Mouse (Mus musculus): Measurements from ENCODE around the gene Opcml.

Gene Opcml

GRCm38 (mm10) chr9:28011483-28011882, 220.9 kb downstream of the Opcml start:
- no peak for DNase-seq (ENCODE audit: low read depth)

DNA sequence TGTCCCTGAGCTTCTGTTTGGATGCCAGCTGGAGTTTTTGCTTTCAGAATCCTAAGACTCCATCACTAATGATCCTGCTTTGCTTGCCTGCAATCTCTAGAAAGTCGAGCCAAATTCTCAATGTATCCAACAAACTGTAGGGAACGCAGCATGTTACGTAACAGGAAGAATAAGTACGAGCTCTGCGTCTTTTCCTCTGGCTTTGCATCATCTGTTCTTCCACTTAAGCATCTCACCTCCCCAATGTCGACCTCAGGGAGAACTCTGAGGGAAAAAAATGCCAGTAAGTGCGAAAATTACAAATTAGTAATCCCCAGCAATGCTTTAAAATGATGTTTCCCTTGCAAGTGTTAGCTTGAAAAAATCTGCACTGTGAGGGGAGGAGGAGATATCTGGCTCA, 222.1 kb downstream of the Opcml start:
- no peak for DNase-seq (ENCODE audit: low read depth)

GRCm38 (mm10) chr9:28013192-28013591, 222.6 kb downstream of the Opcml start:
- no peak for DNase-seq (ENCODE audit: low read depth)

DNA sequence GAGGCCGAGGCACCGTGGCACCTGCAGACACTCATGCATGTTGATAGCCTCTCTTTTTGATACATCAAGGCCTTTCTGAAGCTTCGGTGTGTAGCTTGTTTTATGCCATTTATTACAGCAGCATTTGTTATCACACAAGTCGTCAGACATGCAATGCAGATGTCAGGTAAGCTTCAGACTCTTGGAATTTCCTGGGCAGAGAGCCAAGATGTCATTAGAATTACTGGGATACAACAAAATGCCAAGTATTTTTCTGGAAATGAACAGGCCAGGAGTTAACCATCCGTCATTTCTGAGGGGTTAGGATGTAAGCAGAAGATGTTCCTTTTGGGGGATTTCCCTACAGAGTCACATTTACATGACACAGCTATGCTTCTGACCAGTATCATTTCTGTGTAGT, 237.6 kb downstream of the Opcml start:
- DNase-seq (ENCODE audit: low read depth), result no peak

- DNase-seq (ENCODE audit: low read depth), result no peak
These were observed 238.3 kb downstream of the Opcml start for GRCm38 (mm10) chr9:28028788-28029393.

- DNase-seq (ENCODE audit: low read depth), result no peak
These were observed 258.6 kb downstream of the Opcml start for GRCm38 (mm10) chr9:28049157-28049556.

DNA sequence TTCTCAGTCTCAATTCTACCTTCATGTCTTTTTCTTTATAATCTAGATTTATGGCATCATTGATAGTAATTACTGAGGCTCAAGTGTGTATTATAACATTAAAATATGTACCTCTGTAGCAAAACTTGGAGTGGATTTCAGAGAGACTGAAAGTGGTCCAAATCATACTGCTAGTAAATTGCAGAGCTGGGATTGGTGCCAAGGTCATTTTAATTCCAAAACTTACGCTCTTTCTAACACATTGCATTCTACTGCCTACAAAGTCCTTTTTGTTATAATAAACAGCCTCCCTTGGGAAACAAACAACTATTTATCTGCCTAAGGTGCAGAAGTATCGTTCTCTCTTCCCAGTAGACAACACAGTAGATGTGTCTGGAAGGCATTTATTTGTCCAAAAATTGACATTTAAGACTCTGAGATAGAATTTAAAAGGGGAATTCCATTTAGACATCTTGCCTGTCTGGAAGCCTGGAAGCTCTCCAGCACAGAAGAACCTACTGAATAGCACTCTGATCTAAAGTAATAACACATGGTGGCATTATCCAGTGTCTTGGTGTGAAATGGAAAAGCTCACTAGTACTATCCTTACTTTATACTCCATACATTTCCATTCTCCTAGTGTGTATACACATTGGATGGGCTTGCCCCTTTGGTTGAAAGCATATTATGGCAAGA, 266.7 kb downstream of the Opcml start:
- peak; percentile 16 for DNase-seq (ENCODE audit: low read depth)

DNA sequence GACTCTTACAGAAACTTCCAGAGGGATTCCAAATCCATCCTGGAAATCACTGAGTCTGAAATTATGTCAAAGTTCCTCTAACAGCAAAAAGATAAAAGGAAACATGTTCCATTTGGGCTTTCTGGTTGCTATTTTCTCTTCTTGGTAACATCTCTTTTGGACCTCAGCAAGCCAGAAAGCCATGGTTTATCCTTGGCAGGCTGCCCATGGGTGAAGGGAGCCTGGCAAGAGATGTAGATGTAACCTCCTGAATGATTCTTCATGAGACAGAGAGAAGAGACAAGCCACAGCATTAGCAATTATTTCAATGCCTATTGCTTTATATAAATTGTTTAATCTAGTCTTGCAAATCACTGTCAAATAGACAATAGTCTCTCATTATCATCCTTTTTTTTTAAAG, 274.6 kb downstream of the Opcml start:
- no peak for DNase-seq (ENCODE audit: low read depth)

- DNase-seq (ENCODE audit: low read depth), result no peak
These were observed 290.1 kb downstream of the Opcml start for GRCm38 (mm10) chr9:28080694-28081093.

DNA sequence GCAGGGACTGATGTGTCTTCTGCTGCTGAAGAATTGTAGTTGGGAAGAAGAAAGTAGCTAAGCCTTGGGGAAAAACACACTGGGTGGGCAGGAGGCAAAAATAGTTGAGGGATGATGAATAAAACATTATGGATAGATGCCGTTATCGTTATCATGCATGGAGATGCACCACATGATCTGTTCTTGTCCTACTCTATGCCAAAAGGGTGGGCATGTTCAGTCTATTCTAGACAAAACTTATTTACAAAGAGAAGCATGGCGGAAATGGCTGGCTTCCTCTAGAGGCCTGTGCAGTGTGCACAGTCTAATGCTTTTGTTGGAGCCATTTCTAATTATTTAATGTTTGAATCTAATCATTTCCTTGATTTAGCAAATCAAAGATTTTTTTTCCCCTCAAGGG, 293.2 kb downstream of the Opcml start:
- no peak for DNase-seq (ENCODE audit: low read depth)

- DNase-seq (ENCODE audit: low read depth), result no peak
These were observed 293.7 kb downstream of the Opcml start for GRCm38 (mm10) chr9:28084273-28084726.

DNA sequence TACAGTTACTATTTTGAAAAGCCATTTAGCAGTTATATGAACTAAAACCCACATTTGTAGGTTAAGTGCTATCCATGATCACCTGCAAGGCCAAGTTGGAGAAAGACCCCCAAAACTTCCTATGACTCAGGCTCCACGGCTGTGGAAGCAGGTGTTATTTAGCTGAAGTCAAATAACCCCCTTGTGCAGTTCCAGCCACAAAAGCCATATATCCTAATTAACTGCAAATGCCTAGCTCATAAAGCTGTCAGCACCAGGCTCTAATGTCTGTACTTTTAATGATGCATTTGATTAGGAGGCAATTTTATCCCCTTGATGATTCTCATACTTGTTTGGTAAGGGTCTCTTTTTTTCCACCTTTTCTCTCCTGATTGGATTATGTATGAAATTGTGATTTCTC, 300.8 kb downstream of the Opcml start:
- no peak for DNase-seq (ENCODE audit: low read depth)

GRCm38 (mm10) chr9:28094722-28095121, 304.1 kb downstream of the Opcml start:
- no peak for DNase-seq (ENCODE audit: low read depth)

- no peak for DNase-seq (ENCODE audit: low read depth)
These were observed 305.6 kb downstream of the Opcml start for GRCm38 (mm10) chr9:28096204-28096603.

- DNase-seq (ENCODE audit: low read depth), result no peak
These were observed 311.4 kb downstream of the Opcml start for GRCm38 (mm10) chr9:28101981-28102380.

GRCm38 (mm10) chr9:28121858-28122257, 331.3 kb downstream of the Opcml start:
- no peak for DNase-seq (ENCODE audit: low read depth)

GRCm38 (mm10) chr9:28128735-28129134, 338.2 kb downstream of the Opcml start:
- DNase-seq (ENCODE audit: low read depth), result no peak

DNA sequence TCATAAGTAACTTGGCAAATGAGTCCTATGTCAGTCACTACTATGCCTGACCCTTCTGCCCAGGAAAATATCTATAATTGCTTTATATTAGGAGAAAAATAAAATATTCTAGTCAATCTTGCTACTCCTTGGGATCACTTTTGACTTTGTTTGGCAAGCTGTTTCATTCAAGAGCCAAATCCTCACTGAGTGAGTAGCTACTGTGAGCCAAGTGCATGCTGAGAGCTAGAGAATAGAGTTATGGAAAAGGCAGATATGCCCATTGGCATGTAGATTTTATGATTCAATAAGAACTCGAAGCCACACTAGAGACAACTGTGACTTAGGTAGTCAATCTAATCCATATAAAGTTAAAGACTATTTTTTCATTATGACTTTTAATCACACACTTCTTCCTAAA, 340.9 kb downstream of the Opcml start:
- DNase-seq (ENCODE audit: low read depth), result no peak

GRCm38 (mm10) chr9:28136614-28137013, 346.0 kb downstream of the Opcml start:
- no peak for DNase-seq (ENCODE audit: low read depth)

- DNase-seq (ENCODE audit: low read depth), result no peak
These were observed 349.5 kb downstream of the Opcml start for GRCm38 (mm10) chr9:28139957-28140597.

- no peak for DNase-seq (ENCODE audit: low read depth)
These were observed 358.9 kb downstream of the Opcml start for GRCm38 (mm10) chr9:28149507-28149906.

DNA sequence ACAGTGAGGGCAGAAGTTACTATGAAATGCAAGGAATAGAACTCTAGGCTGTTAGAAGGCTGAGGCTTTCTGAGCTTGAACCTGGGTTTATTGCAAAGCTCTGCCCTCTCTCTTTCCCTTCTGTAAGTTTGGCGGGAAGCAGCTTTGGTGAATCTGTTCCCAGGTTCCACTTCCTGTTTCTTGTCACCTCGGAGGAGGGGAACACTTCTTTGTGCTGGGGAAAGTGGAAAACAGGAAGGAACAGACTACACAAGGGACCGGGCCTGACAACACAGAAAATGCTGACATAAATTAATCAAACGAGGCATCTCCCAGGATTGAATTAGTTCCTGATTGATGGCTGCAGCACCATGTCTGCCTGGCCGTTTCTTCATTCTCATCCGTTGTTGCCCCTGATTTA, 363.2 kb downstream of the Opcml start:
- no peak for DNase-seq (ENCODE audit: low read depth)

DNA sequence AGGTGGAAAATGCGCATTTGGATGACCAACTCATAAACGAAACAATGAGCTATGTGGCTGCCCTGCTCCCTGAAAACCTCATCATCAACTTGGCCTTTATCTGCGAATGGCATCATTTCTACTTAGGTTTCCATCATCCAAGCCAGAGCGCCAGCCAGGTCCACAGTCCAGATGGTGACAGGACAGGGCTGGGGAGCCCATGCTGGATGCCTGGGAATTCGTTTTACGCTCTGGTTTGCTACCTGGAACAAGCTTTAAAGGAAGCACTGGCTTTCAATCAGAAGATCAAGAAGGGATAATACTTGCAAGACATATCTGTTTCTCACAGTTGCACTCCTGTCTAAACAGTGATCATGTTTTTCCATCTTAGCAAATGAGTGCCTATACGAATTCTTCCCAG, 366.5 kb downstream of the Opcml start:
- DNase-seq (ENCODE audit: low read depth), result no peak

Data from fibroblast of lung, adult 2 months (primary cell).